In the genomic region with DNA sequence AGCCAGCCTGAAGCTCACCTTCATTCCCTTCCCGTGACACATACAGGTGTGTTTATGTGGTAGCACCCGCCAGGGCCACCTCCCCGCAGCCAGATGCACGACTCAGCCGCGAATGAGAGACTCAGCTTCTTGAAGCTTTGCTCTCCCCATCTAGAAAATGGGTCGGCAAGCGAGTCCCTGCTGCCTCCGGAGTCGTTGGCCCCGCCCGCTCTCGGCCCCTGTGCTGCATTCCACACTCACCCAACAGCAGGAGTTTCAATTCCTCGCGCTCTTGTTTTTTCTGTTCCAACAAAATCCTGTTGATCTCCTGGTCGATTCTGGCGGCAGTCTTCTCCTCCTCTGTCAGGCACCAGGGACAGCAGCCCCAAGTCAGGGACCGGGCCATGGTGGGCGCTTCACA, we compare ENCODE assay signal across 9 mouse cellular contexts. TPM values are rescaled to one million over a fixed set of nuclear protein-coding genes. Genes with fewer than 3 reads are reported as not detected.
DNase-seq lines count a peak whose midpoint lies in the region; ATAC-seq and TF ChIP-seq lines count a peak whose summit lies in the region.
"Had no signal": no experiment of that assay in that cellular context is flagged by ENCODE, and none has a peak within 500 bp of the region (broad histone marks: within the 10 kb centered on the region; RNA-seq: fewer than 3 reads in every experiment).

No protein-coding gene starts in this region.

- no peak for TF ChIP-seq POLR2A in bone marrow macrophage, adult 2 months (IDR thresholded peaks at IDR 0.05; ENCODE audit: borderline replicate concordance, low read depth, low read length)
- TF ChIP-seq POLR2A in small intestine, adult 2 months (IDR thresholded peaks at IDR 0.05; ENCODE audit: low read depth, low read length) = no peak

- H3K9me3 ChIP-seq in limb, embryonic 11.5 days (ENCODE audit: control insufficient read depth, low read length) = no peaks in the 10 kb centered on the region; the same call in 1 of the 2 replicates

- H3K36me3 ChIP-seq in limb, embryonic 11.5 days (ENCODE audit: control insufficient read depth, insufficient read depth, low read length) = no peaks in the 10 kb centered on the region
- H3K36me3 ChIP-seq in small intestine, adult 2 months (ENCODE audit: control insufficient read depth, insufficient read depth, low read length) = no peaks in the 10 kb centered on the region; the same call in 1 of the 2 replicates

- 18% methylated on average over 19 of the region's 19 CpGs for WGBS in limb, embryonic 11.5 days
- WGBS in small intestine, adult 2 months = 24% methylated on average over 19 of the region's 19 CpGs

- no peak for ATAC-seq in limb, embryonic 11.5 days (ENCODE audit: insufficient number of reproducible peaks, low FRiP score, low TSS enrichment, low read depth)
- ATAC-seq in erythroid progenitor cell, adult 5-6 weeks (replicated peaks; ENCODE audit: low FRiP score, poor library complexity, severe bottlenecking) = no peak

- no peak overlapping the region for H3K4me2 ChIP-seq in limb, embryonic 11.5 days (ENCODE audit: low read depth, severe bottlenecking)

- 0 out of 2 replicates have a peak overlapping the region, but pooled peaks have one; percentile 27 for H3K9ac ChIP-seq in limb, embryonic 11.5 days (ENCODE audit: low read length)

- H3K27ac ChIP-seq in bone marrow macrophage, adult 2 months (ENCODE audit: insufficient read depth, low read depth, low read length) = peak overlapping the region; percentile 85
- H3K27ac ChIP-seq in limb, embryonic 11.5 days (replicated peaks; ENCODE audit: low read depth, low read length) = no peak overlapping the region
- H3K27ac ChIP-seq in small intestine, adult 2 months (ENCODE audit: insufficient read depth, low read depth, low read length) = peak overlapping the region; percentile 42

- TF ChIP-seq CTCF in bone marrow macrophage, adult 2 months (IDR thresholded peaks at IDR 0.05; ENCODE audit: low read depth, low read length) = no peak
- no peak for TF ChIP-seq CTCF in small intestine, adult 2 months (IDR thresholded peaks at IDR 0.05; ENCODE audit: extremely low read depth, insufficient read length, insufficient replicate concordance, low read depth, low read length)

- 0 out of 2 replicates have a peak, but pooled peaks cover 9% of the 10 kb centered on the region for H3K27me3 ChIP-seq in limb, embryonic 11.5 days (ENCODE audit: control insufficient read depth, insufficient read depth, low read length)
- H3K27me3 ChIP-seq in small intestine, adult 2 months (ENCODE audit: control insufficient read depth, insufficient read depth, low read length) = no peaks in the 10 kb centered on the region

- H3K4me3 ChIP-seq in bone marrow macrophage, adult 2 months (ENCODE audit: insufficient read depth, low read length) = peak overlapping the region; percentile 70
- no peak overlapping the region for H3K4me3 ChIP-seq in limb, embryonic 11.5 days (ENCODE audit: low read depth, low read length)
- peak overlapping the region; percentile 49 for H3K4me3 ChIP-seq in small intestine, adult 2 months (ENCODE audit: low read depth, low read length)

- DNase-seq in lung, adult 18-20 months = peak; percentile 23 to 25
- no peak for DNase-seq in lung, postnatal 14 days
- DNase-seq in limb, embryonic 11.5 days (ENCODE audit: low spot score) = no peak
- DNase-seq in left cerebral cortex, adult 8-10 months (ENCODE audit: low spot score in 2 of 2) = no peak
- no peak for DNase-seq in right cerebral cortex, postnatal 14 days
- DNase-seq: adrenal gland, postnatal 36 days had no signal

- peaks cover 35% of the 10 kb centered on the region for H3K4me1 ChIP-seq in bone marrow macrophage, adult 2 months (ENCODE audit: control insufficient read depth, insufficient read depth, low read length)
- no peaks in the 10 kb centered on the region for H3K4me1 ChIP-seq in limb, embryonic 11.5 days (ENCODE audit: control insufficient read depth, insufficient read depth, low read length)
- H3K4me1 ChIP-seq in small intestine, adult 2 months (ENCODE audit: control insufficient read depth, insufficient read depth, insufficient read length, low read length) = peaks cover 27% of the 10 kb centered on the region

RNA-seq across cellular contexts. Expression of a gene that starts 0.5 kb away (rescaled TPM):
- 23.5 and 24.2 TPM in 2 replicates for polyA plus RNA-seq in bone marrow macrophage, adult 2 months (2012; ENCODE audit: insufficient read depth, insufficient read length, missing spikeins)
- polyA plus RNA-seq in limb, embryonic 11.5 days (2014; fragmentation: Nextera tagmentation; extraction: Ambion mirVana) = 0.99 and 1.1 TPM in 2 replicates
- 1.5 and 3.0 TPM in 2 replicates for polyA plus RNA-seq in small intestine, adult 2 months (2012; rRNA removed)
- total RNA-seq in erythroid progenitor cell, adult 5-6 weeks (2015; ENCODE audit: low replicate concordance) = 1.4 TPM in 1 of 2 replicates, not detected in the other
- 2.6 and 4.9 TPM in 2 replicates for total RNA-seq in erythroid progenitor cell, adult 5-6 weeks (2017; ENCODE audit: low replicate concordance)
- 1 to 10 TPM; 3.4 to 6.1 (median 5.3) TPM for total RNA-seq in left cerebral cortex, adult 8-10 months (2022)

RNA-seq across cellular contexts. Expression of a gene that starts 21.4 kb away (rescaled TPM):
- polyA plus RNA-seq in bone marrow macrophage, adult 2 months (2012; ENCODE audit: insufficient read depth, insufficient read length, missing spikeins) = 10.1 and 10.5 TPM in 2 replicates
- 80.3 and 82.1 TPM in 2 replicates for polyA plus RNA-seq in limb, embryonic 11.5 days (2014; fragmentation: Nextera tagmentation; extraction: Ambion mirVana)
- polyA plus RNA-seq in small intestine, adult 2 months (2012; rRNA removed) = 318 and 828 TPM in 2 replicates
- 7.2 and 11.3 TPM in 2 replicates for total RNA-seq in erythroid progenitor cell, adult 5-6 weeks (2015; ENCODE audit: low replicate concordance)
- 8.0 and 11.0 TPM in 2 replicates for total RNA-seq in erythroid progenitor cell, adult 5-6 weeks (2017; ENCODE audit: low replicate concordance)
- total RNA-seq in left cerebral cortex, adult 8-10 months (2022) = 100 to 1,000 TPM in 3 of 4 experiments, 10 to 100 TPM in 1; 99.3 to 110 (median 101) TPM

RNA-seq across cellular contexts. Expression of a gene that starts 23.6 kb away (rescaled TPM):
- 0.46 TPM in 1 of 2 replicates, not detected in the other for polyA plus RNA-seq in bone marrow macrophage, adult 2 months (2012; ENCODE audit: insufficient read depth, insufficient read length, missing spikeins)
- polyA plus RNA-seq in limb, embryonic 11.5 days (2014; fragmentation: Nextera tagmentation; extraction: Ambion mirVana) = 0.10 and 0.43 TPM in 2 replicates
- polyA plus RNA-seq in small intestine, adult 2 months (2012; rRNA removed) = 4.0 and 5.6 TPM in 2 replicates
- total RNA-seq in erythroid progenitor cell, adult 5-6 weeks (2015; ENCODE audit: low replicate concordance) = 2.2 and 5.4 TPM in 2 replicates
- 2.3 and 3.7 TPM in 2 replicates for total RNA-seq in erythroid progenitor cell, adult 5-6 weeks (2017; ENCODE audit: low replicate concordance)
- total RNA-seq in left cerebral cortex, adult 8-10 months (2022) = 1 to 10 TPM in 2 of 4 experiments, under 1 TPM in 2; 0.41 to 1.2 (median 0.89) TPM

RNA-seq across cellular contexts. Expression of a gene that starts 27.4 kb away (rescaled TPM):
- 37.9 and 40.9 TPM in 2 replicates for polyA plus RNA-seq in bone marrow macrophage, adult 2 months (2012; ENCODE audit: insufficient read depth, insufficient read length, missing spikeins)
- polyA plus RNA-seq in limb, embryonic 11.5 days (2014; fragmentation: Nextera tagmentation; extraction: Ambion mirVana) = 60.3 and 66.8 TPM in 2 replicates
- 196 and 354 TPM in 2 replicates for polyA plus RNA-seq in small intestine, adult 2 months (2012; rRNA removed)
- total RNA-seq in erythroid progenitor cell, adult 5-6 weeks (2015; ENCODE audit: low replicate concordance) = 8.6 and 37.7 TPM in 2 replicates
- 8.7 and 27.1 TPM in 2 replicates for total RNA-seq in erythroid progenitor cell, adult 5-6 weeks (2017; ENCODE audit: low replicate concordance)
- 10 to 100 TPM; 70.9 to 91.6 (median 73.7) TPM for total RNA-seq in left cerebral cortex, adult 8-10 months (2022)

RNA-seq across cellular contexts. Expression of a gene that starts 35.7 kb away (rescaled TPM):
- 478 and 551 TPM in 2 replicates for polyA plus RNA-seq in bone marrow macrophage, adult 2 months (2012; ENCODE audit: insufficient read depth, insufficient read length, missing spikeins)
- polyA plus RNA-seq in limb, embryonic 11.5 days (2014; fragmentation: Nextera tagmentation; extraction: Ambion mirVana) = 259 and 343 TPM in 2 replicates
- 1,054 and 3,003 TPM in 2 replicates for polyA plus RNA-seq in small intestine, adult 2 months (2012; rRNA removed)
- total RNA-seq in erythroid progenitor cell, adult 5-6 weeks (2015; ENCODE audit: low replicate concordance) = 103 and 116 TPM in 2 replicates
- total RNA-seq in erythroid progenitor cell, adult 5-6 weeks (2017; ENCODE audit: low replicate concordance) = 44.2 and 47.5 TPM in 2 replicates
- 100 to 1,000 TPM; 719 to 760 (median 743) TPM for total RNA-seq in left cerebral cortex, adult 8-10 months (2022)

Comparison
In these comparisons a context has a peak if more than half of its experiments do, and no peak if none do; other contexts are left out.
1. DNase-seq: peak in lung, adult 18-20 months (2 of 2); none in lung, postnatal 14 days (single experiment), limb, embryonic 11.5 days (single experiment), left cerebral cortex, adult 8-10 months (0 of 2) and right cerebral cortex, postnatal 14 days (single experiment).